Mouse (Mus musculus): ENCODE measurements around the gene Zfx.

Zfx gene

GRCm38 (mm10) chrX:94123059-94123839 is at the start of gene Zfx:
Gene Zfx (minus strand): TSS chrX:94123702.
- peak; percentile 59 for DNase-seq

GRCm38 (mm10) chrX:94169348-94169747 is 45.8 kb upstream of the Zfx start:
- no peak for DNase-seq

- DNase-seq, result no peak
These were observed 28.8 kb upstream of the Zfx start for GRCm38 (mm10) chrX:94152251-94152830.

GRCm38 (mm10) chrX:94150471-94150870 is 27.0 kb upstream of the Zfx start:
- no peak for DNase-seq

DNA sequence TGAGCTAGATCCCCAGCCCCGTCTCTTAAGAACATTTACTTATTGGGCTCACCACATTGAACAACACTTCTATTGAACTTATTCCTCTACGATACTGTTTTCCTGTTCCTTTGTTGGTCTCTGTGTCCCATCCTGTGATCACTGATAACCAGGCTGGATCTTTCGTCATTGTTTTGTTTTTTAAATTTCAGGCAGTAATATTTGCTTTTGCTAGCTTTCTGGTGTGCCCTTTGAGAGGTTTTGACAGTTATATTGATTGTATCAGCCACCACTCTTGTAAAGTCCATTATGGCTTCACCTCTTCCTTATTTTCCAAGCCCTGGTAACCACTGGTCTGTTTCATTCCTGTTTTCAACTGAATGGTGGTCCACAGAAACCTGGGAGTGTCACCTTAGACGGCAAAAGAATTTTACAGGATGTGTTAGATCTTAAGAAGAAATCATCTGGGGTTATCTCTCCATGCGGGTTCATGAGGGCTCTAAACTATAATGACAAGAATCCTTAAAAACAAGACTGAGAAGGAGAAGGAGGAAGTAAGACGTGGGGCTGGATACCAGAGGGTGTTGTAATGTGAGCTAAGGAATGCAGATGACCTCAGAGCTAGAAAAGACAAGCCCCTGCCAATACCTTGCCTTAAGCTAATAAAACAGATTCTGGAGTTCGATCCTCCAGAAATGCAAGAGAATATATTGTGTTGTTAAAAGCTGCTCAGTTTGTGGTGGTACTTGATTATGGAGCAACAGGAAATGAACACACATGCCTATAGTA is 18.7 kb upstream of the Zfx start:
- DNase-seq, result no peak

GRCm38 (mm10) chrX:94140080-94140479 is 16.6 kb upstream of the Zfx start:
- DNase-seq, result no peak

DNA sequence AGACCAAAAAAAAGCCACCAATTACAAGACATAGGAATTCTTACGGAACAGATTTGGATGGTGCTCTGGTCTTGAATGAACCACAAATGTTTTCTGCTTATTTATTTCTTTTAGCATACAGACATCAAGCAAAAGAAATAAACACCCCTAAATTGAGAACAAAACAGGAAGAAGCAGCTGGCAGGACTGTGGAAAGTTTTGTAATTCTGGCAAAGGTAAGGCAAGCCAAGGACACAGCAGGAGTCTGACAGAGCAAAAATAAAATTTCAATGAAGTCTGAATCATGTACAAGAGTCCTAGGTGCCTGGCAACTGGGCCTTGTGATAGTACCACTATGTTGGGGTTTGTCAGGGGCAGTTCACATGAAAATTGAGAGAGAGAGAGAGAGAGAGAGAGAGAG is 14.8 kb upstream of the Zfx start:
- DNase-seq, result no peak

DNA sequence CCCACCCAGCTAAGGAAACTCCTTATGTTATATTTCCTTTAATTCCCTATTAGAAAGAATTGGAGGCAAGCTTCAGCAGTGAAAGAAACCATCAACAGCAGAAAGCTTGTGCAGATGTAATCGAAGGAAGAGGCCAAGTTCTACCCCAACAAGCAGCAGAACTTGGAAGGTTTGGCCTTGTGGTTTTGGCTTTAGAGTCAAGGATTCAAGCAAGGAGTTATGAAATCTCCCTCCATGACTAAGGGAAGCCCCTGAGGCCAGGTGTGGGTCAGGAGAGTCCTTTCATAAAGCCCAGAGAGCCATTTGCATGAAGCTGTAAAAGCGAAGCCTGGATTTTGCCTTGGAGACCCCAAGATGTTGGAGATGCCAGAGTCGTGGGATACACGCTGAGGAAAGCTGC is 11.6 kb upstream of the Zfx start:
- no peak for DNase-seq

- DNase-seq, result no peak
These were observed 10.0 kb upstream of the Zfx start for GRCm38 (mm10) chrX:94133551-94133950.

- DNase-seq, result no peak
These were observed 8.7 kb upstream of the Zfx start for GRCm38 (mm10) chrX:94132239-94132638.

- no peak for DNase-seq
These were observed 6.2 kb upstream of the Zfx start for GRCm38 (mm10) chrX:94129712-94130111.

GRCm38 (mm10) chrX:94125950-94126349 is 2.4 kb upstream of the Zfx start:
- no peak for DNase-seq

- DNase-seq, result no peak
These were observed 818 bp downstream of the Zfx start for GRCm38 (mm10) chrX:94122709-94123058.

- DNase-seq, result peak; percentile 87
These were observed 1.4 kb downstream of the Zfx start for GRCm38 (mm10) chrX:94121866-94122708.

GRCm38 (mm10) chrX:94121161-94121856 is 2.2 kb downstream of the Zfx start:
- DNase-seq, result peak; percentile 5

GRCm38 (mm10) chrX:94118350-94118749 is 5.2 kb downstream of the Zfx start:
- DNase-seq, result no peak

DNA sequence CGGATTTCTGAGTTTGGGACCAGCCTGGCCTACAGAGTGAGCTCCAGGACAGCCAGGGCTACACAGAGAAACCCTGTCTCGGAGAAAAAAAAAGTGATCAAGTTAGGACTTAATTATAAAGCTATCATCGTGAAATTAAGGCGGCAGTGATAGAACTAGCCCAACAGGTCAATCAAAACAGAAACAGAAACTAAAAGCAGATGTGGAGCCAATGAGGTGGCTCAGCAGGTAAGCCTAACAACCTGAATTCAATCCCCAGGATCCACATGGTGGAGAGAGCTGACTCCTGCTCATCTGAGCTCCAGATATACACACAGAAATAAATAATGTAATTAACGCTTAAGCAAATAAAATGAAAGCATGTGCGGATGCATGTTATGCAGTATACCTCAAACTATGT is 7.6 kb downstream of the Zfx start:
- no peak for DNase-seq

DNA sequence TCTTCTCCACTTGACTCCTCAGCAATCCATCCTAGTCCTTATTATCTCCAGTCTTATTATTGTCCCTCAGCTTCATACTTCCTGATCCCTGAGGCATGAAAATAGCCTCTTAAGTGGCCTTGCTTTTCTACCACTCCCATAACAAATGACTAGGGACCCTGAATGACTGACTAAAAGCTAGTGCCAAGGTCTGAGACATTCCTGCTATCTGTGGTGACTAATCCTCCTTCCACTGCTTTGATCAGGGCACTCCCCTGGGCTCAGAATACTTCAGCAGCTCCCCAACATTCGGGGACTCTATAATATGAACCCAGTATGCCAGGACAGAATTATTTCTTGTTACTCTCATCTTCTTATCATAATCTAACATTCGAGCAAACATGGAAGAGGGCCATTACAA is 17.5 kb downstream of the Zfx start:
- no peak for DNase-seq

DNA sequence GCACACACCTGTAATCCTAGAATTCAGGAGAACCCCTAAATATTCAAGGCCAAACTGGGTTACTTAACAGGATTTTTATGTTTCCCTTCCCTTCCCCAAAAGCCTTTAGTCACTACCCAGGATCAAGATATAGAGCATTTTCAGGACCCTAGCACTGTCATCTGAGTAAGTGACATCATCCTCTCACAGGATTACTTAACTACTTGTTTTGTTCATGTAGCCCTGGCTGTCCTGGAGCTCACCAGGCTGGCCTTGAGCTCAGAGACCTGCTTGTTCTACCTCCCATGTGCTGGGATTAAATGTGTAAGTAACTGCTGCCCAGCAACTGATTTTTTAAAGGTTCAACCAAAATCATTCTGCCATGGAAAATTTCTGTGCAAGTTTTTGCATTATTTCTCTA is 20.6 kb downstream of the Zfx start:
- no peak for DNase-seq

GRCm38 (mm10) chrX:94100561-94100960 is 22.9 kb downstream of the Zfx start:
- DNase-seq, result no peak

GRCm38 (mm10) chrX:94091001-94091400 is 32.5 kb downstream of the Zfx start:
- DNase-seq, result no peak

DNA sequence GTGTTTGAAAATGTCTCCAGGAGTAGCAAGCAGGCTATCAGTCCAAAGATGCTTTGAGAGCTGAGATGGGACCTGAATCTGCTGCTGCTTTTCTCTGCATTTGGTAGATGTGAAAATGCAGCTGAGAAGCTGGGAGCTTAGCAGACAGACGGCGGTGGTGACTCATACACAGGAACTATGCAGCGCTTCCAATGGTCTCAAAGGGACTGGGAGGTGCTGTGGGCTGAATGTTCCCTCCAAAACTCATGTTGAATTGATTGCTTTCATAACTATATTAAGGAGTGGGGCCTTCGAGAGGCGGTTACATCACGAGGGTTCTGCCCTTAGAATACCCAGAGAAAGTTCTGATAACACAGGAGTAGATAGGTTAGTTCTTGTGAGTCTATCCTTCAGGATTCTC is 62.3 kb downstream of the Zfx start:
- peak; percentile 62 for DNase-seq
